Mouse (Mus musculus): ENCODE measurements around the gene Gprin1.

GRCm38 (mm10) chr13:54723143-54723542 is 26.5 kb downstream of the Gprin1 start:
- peak; percentile 8; the same call in 1 of the 2 replicates for TF ChIP-seq CTCF (IDR thresholded peaks at IDR 0.05; ENCODE audit: borderline replicate concordance, insufficient read depth, low read depth, low read length)
- no peak for TF ChIP-seq POLR2A (IDR thresholded peaks at IDR 0.05; ENCODE audit: borderline replicate concordance, insufficient read depth, low read length)
